Mouse (Mus musculus): ENCODE measurements around the gene Cd2bp2.

- TF ChIP-seq CTCF (conservative IDR thresholded peaks at IDR 0.05; ENCODE audit: low read length) (no peak), NANOG (IDR thresholded peaks at IDR 0.05; ENCODE audit: borderline replicate concordance, low read length) (no peak)
Measured at GRCm38 (mm10) chr7:127142214-127142613, 53.6 kb downstream of the Cd2bp2 start.
